Mouse (Mus musculus) heart, embryonic 11.5 days (tissue): Measurements from ENCODE around the gene Lipe. TPM values are rescaled to one million over a fixed set of nuclear protein-coding genes. Genes with fewer than 3 reads are reported as not detected.
"Not testable (repeated sequence)": the region's sequence is repeated elsewhere in the genome, so short reads cannot be mapped to it uniquely, and the experiment has no call there.

Source experiments
- ATAC-seq: fragments of 200-750 bp; cut with Nextera tagmentation; replicated peaks from 2 replicates; pipeline ENCODE4 v1.8.0; 2017; ENCODE audit warnings: moderate library complexity; ENCODE audit not compliant: insufficient number of reproducible peaks, low FRiP score, low TSS enrichment
- H3K27ac ChIP-seq: fragments of 300-500 bp; sonication (generic); 2 replicates; pipeline ENCODE4 v1.5.1; 2014; ENCODE audit warnings: mild to moderate bottlenecking, low read depth, low read length
- H3K27me3 ChIP-seq: fragments of 300-500 bp; sonication (generic); 2 replicates; pipeline ENCODE4 v1.6.1; 2014; ENCODE audit warnings: mild to moderate bottlenecking, low read length, mixed read lengths; ENCODE audit not compliant: control insufficient read depth, insufficient read depth
- H3K36me3 ChIP-seq: fragments of 300-500 bp; sonication (generic); 2 replicates; pipeline ENCODE4 v1.6.1; 2014; ENCODE audit warnings: mild to moderate bottlenecking, low read length, moderate library complexity, mixed read lengths; ENCODE audit not compliant: control insufficient read depth, insufficient read depth
- H3K4me1 ChIP-seq: fragments of 300-500 bp; sonication (generic); 2 replicates; pipeline ENCODE4 v1.6.1; 2014; ENCODE audit warnings: low read length; ENCODE audit not compliant: control insufficient read depth, insufficient read depth
- H3K4me2 ChIP-seq: fragments of 300-500 bp; sonication (generic); 2 replicates; pipeline ENCODE4 v1.6.1; 2014; ENCODE audit warnings: mild to moderate bottlenecking, moderate library complexity
- H3K4me3 ChIP-seq: fragments of 300-500 bp; sonication (generic); 2 replicates; pipeline ENCODE4 v1.5.1; 2014; ENCODE audit warnings: low read depth, low read length
- H3K9ac ChIP-seq: fragments of 300-500 bp; sonication (generic); 2 replicates; pipeline ENCODE4 v1.6.1; 2014; ENCODE audit warnings: mild to moderate bottlenecking, low read depth, low read length, moderate library complexity
- H3K9me3 ChIP-seq: fragments of 300-500 bp; sonication (generic); replicated peaks from 2 replicates; pipeline ENCODE4 v1.6.1; 2016; ENCODE audit warnings: low read length; ENCODE audit not compliant: control insufficient read depth
- WGBS: fragments of 180-500 bp; shearing (Covaris S2); extraction: QIAGEN DNeasy Blood & Tissue Kit; methylation state at CpG from one replicate; pipeline ENCODE4 v1.1.7; 2014; ENCODE audit not compliant: insufficient replicate concordance; 5-methylcytosine and 5-hydroxymethylcytosine counted together
- polyA plus RNA-seq: library from polyadenylated mRNA; unstranded; fragments of >200 nt; fragmentation: Nextera tagmentation; extraction: Ambion mirVana; gene quantifications from 2 replicates; pipeline ENCODE4 v1.2.1, GENCODE M21; 2014

Gene Lipe
- polyA plus RNA-seq, 1 experiment from 2014 or later, result 1.6 TPM

- no peaks in the 10 kb centered on the region for H3K27me3 ChIP-seq
- H3K4me3 ChIP-seq, result no peak overlapping the region
- ATAC-seq, result no peak
- H3K36me3 ChIP-seq, result no peaks in the 10 kb centered on the region
- 86% methylated on average over 9 of the region's 9 CpGs for WGBS
- H3K27ac ChIP-seq, result no peak overlapping the region
- H3K9me3 ChIP-seq, result no peaks in the 10 kb centered on the region
- H3K9ac ChIP-seq, result no peak overlapping the region
- no peaks in the 10 kb centered on the region for H3K4me1 ChIP-seq
- H3K4me2 ChIP-seq, result no peak overlapping the region
Measured at GRCm38 (mm10) chr7:25433781-25434560, 35.5 kb upstream of the Lipe start.

- 24% methylated on average over 5 of the region's 5 CpGs for WGBS
- ATAC-seq, result no peak
- Histone ChIP-seq H3K9ac (no peak overlapping the region), H3K27ac (no peak overlapping the region), H3K4me1 (no peaks in the 10 kb centered on the region), H3K9me3 (no peaks in the 10 kb centered on the region), H3K36me3 (no peaks in the 10 kb centered on the region), H3K4me2 (no peak overlapping the region), H3K27me3 (no peaks in the 10 kb centered on the region), H3K4me3 (no peak overlapping the region)
Measured at GRCm38 (mm10) chr7:25433007-25433541, 34.6 kb upstream of the Lipe start.

- Histone ChIP-seq H3K27ac (no peak overlapping the region), H3K4me1 (no peaks in the 10 kb centered on the region), H3K9ac (no peak overlapping the region), H3K27me3 (no peaks in the 10 kb centered on the region), H3K4me3 (no peak overlapping the region), H3K9me3 (no peaks in the 10 kb centered on the region), H3K36me3 (no peaks in the 10 kb centered on the region), H3K4me2 (no peak overlapping the region)
- WGBS, result 77% methylated on average over 6 of the region's 6 CpGs
- no peak for ATAC-seq
Measured at GRCm38 (mm10) chr7:25432381-25432780, 33.9 kb upstream of the Lipe start.

GRCm38 (mm10) chr7:25429886-25430784, 31.6 kb upstream of the Lipe start:
- 71% methylated on average over 4 of the region's 4 CpGs for WGBS

GRCm38 (mm10) chr7:25428321-25428720, 29.8 kb upstream of the Lipe start:
- no peak overlapping the region for H3K4me3 ChIP-seq
- H3K36me3 ChIP-seq, result no peaks in the 10 kb centered on the region
- 84% methylated on average over 3 of the region's 3 CpGs for whole genome bisulfite sequencing
- H3K9ac ChIP-seq, result no peak overlapping the region
- no peaks in the 10 kb centered on the region for H3K4me1 ChIP-seq
- H3K9me3 ChIP-seq, result no peaks in the 10 kb centered on the region
- H3K4me2 ChIP-seq, result no peak overlapping the region
- peaks cover 3% of the 10 kb centered on the region; the same call in 1 of the 2 replicates for H3K27me3 ChIP-seq
- ATAC-seq, result no peak
- H3K27ac ChIP-seq, result no peak overlapping the region

More at GRCm38 (mm10) chr7:25429886-25430784, 31.6 kb upstream of the Lipe start:
- H3K4me1 ChIP-seq, result no peaks in the 10 kb centered on the region
- H3K4me2 ChIP-seq, result no peak overlapping the region
- no peak for ATAC-seq
- no peaks in the 10 kb centered on the region for H3K9me3 ChIP-seq
- H3K36me3 ChIP-seq, result no peaks in the 10 kb centered on the region
- no peak overlapping the region for H3K4me3 ChIP-seq
- no peaks in the 10 kb centered on the region for H3K27me3 ChIP-seq
- H3K9ac ChIP-seq, result no peak overlapping the region
- no peak overlapping the region for H3K27ac ChIP-seq

GRCm38 (mm10) chr7:25427144-25427543, 28.6 kb upstream of the Lipe start:
- Histone ChIP-seq H3K36me3 (no peaks in the 10 kb centered on the region), H3K4me2 (no peak overlapping the region), H3K9me3 (no peaks in the 10 kb centered on the region), H3K9ac (no peak overlapping the region), H3K27ac (no peak overlapping the region), H3K4me1 (no peaks in the 10 kb centered on the region), H3K27me3 (peaks cover 15% of the 10 kb centered on the region), H3K4me3 (no peak overlapping the region)
- 73% methylated on average over 5 of the region's 5 CpGs for WGBS
- no peak for ATAC-seq

GRCm38 (mm10) chr7:25426380-25426779, 27.9 kb upstream of the Lipe start:
- peaks cover 22% of the 10 kb centered on the region for H3K27me3 ChIP-seq
- not testable (repeated sequence) for H3K9ac ChIP-seq, H3K4me3 ChIP-seq, H3K36me3 ChIP-seq, ATAC-seq, H3K4me2 ChIP-seq, H3K27ac ChIP-seq, H3K9me3 ChIP-seq, H3K4me1 ChIP-seq
- WGBS, result 85% methylated on average over 4 of the region's 4 CpGs

- WGBS, result 36% methylated on average over 4 of the region's 4 CpGs
- Histone ChIP-seq H3K9ac (no peak overlapping the region), H3K27me3 (peaks cover 22% of the 10 kb centered on the region), H3K36me3 (no peaks in the 10 kb centered on the region), H3K4me3 (no peak overlapping the region), H3K27ac (no peak overlapping the region), H3K4me1 (no peaks in the 10 kb centered on the region), H3K9me3 (no peaks in the 10 kb centered on the region), H3K4me2 (no peak overlapping the region)
- no peak for ATAC-seq
Measured at GRCm38 (mm10) chr7:25424429-25424828, 25.9 kb upstream of the Lipe start.
